Mouse (Mus musculus) NIH3T3 (cell line): ENCODE measurements at regions not wholly inside any gene's neighbourhood (a gene's known extent, or its start where the extent isn't known, plus 50 kb on each side); places are given as distances from the start of the nearest gene placed in this dataset.
A peak's percentile ranks its signal among the peaks of the same experiment; 100 is the strongest.
"Not testable (repeated sequence)": the region's sequence is repeated elsewhere in the genome, so short reads cannot be mapped to it uniquely, and the experiment has no call there.

Source experiments
- DNase-seq: peaks from one replicate; pipeline ENCODE4 v3.0.0-alpha.2; 2012; ENCODE audit warnings: low read depth

- no peak for DNase-seq
Observed at GRCm38 (mm10) chr15:41283199-41283598, 1149.0 kb downstream of the 9330182O14Rik start.

GRCm38 (mm10) chr15:41286809-41287413, 1152.7 kb downstream of the 9330182O14Rik start:
- peak; percentile 11 for DNase-seq

GRCm38 (mm10) chr15:41297419-41297818, 1163.3 kb downstream of the 9330182O14Rik start:
- DNase-seq, result no peak

- DNase-seq, result no peak
Observed at GRCm38 (mm10) chr15:41306638-41307037, 1172.5 kb downstream of the 9330182O14Rik start.

GRCm38 (mm10) chr15:41311728-41312320, 1177.7 kb downstream of the 9330182O14Rik start:
- no peak for DNase-seq

GRCm38 (mm10) chr15:41314916-41315315, 1180.8 kb downstream of the 9330182O14Rik start:
- DNase-seq, result no peak

GRCm38 (mm10) chr15:41325633-41326252, 1191.6 kb downstream of the 9330182O14Rik start:
- peak; percentile 84 for DNase-seq

- DNase-seq, result no peak
Observed at GRCm38 (mm10) chr15:41329286-41329685, 1195.1 kb downstream of the 9330182O14Rik start.

- DNase-seq, result peak; percentile 4
Observed at GRCm38 (mm10) chr15:41330085-41330484, 1195.9 kb downstream of the 9330182O14Rik start.

- no peak for DNase-seq
Observed at GRCm38 (mm10) chr15:41332451-41332850, 1198.3 kb downstream of the 9330182O14Rik start.

- no peak for DNase-seq
Observed at GRCm38 (mm10) chr15:41333165-41333564, 1199.0 kb downstream of the 9330182O14Rik start.

GRCm38 (mm10) chr15:41340621-41341020, 1206.5 kb downstream of the 9330182O14Rik start:
- not testable (repeated sequence) for DNase-seq

- DNase-seq, result no peak
Observed at GRCm38 (mm10) chr15:41345554-41345953, 1211.4 kb downstream of the 9330182O14Rik start.

GRCm38 (mm10) chr15:41347221-41347620, 1213.1 kb downstream of the 9330182O14Rik start:
- no peak for DNase-seq

GRCm38 (mm10) chr15:41352129-41352528, 1218.0 kb downstream of the 9330182O14Rik start:
- DNase-seq, result no peak

- no peak for DNase-seq
Observed at GRCm38 (mm10) chr15:41359276-41359675, 1225.1 kb downstream of the 9330182O14Rik start.

GRCm38 (mm10) chr15:41374669-41375068, 1240.5 kb downstream of the 9330182O14Rik start:
- no peak for DNase-seq

- DNase-seq, result no peak
Observed at GRCm38 (mm10) chr15:41375906-41376305, 1241.7 kb downstream of the 9330182O14Rik start.

GRCm38 (mm10) chr15:41379637-41380036, 1245.5 kb downstream of the 9330182O14Rik start:
- DNase-seq, result no peak

- no peak for DNase-seq
Observed at GRCm38 (mm10) chr15:41380429-41380828, 1246.3 kb downstream of the 9330182O14Rik start.

GRCm38 (mm10) chr15:41390699-41391098, 1256.5 kb downstream of the 9330182O14Rik start:
- no peak for DNase-seq
